Mouse (Mus musculus): ENCODE data around the gene Prrt1. TPM values are rescaled to one million over a fixed set of nuclear protein-coding genes. Genes with fewer than 3 reads are reported as not detected.

Prrt1 gene
- polyA plus RNA-seq, 1 experiment from 2014 or later, result 0.44 TPM

DNA sequence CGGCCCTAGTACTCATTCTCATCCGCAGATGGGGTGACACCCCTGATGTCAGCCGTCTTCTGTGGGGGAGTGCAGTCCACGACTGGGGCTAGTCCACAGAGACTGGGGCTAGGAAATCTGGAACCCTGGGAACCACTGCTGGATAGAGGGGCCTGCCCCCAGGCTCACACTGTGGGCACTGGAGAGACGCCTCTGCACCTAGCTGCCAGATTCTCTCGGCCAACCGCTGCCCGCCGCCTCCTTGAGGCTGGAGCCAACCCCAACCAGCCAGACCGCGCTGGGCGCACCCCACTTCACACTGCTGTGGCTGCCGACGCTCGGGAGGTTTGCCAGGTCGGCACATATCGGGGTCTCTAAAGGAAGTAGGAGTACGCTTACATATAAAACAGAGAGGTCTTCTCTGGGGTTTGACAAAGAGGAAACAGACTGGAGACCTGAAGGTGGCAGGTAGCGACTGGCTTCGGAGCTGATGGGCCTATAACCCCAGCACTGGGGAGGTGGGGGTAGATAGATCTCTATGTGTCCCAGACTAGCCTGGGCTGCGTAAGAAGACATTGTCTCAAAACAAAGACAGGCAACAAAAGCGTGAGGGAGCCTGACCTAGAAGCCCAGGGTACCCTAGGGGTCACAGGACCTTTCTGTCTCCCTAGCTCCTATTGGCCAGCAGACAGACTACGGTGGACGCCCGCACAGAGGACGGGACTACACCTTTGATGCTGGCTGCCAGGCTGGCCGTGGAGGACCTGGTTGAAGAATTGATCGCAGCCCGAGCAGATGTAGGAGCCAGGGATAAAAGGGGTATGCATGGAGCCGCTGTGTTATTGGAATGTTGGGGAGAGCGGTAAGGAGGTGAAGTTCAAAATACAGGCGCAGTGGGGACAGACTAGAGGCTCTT, 43.2 kb upstream of the Prrt1 start:
- 38% methylated on average over 32 of the region's 32 CpGs for WGBS
- Histone ChIP-seq H3K27ac (replicated peaks) (peak overlapping the region; percentile 45; the same call in 1 of the 2 replicates), H3K36me3 (ENCODE audit: control insufficient read depth, insufficient read depth, low read length) (no peaks in the 10 kb centered on the region), H3K9me3 (ENCODE audit: control insufficient read depth, low read length) (no peaks in the 10 kb centered on the region), H3K9ac (ENCODE audit: low read length) (peak overlapping the region; percentile 89), H3K27me3 (ENCODE audit: control insufficient read depth, insufficient read depth, low read length) (no peaks in the 10 kb centered on the region), H3K4me3 (ENCODE audit: low read depth, low read length) (peak overlapping the region; percentile 73), H3K4me2 (replicated peaks; ENCODE audit: low read depth) (peak overlapping the region; percentile 99), H3K4me1 (replicated peaks; ENCODE audit: control insufficient read depth, insufficient read depth) (peaks cover 7% of the 10 kb centered on the region)
- TF ChIP-seq CTCF (IDR thresholded peaks at IDR 0.05; ENCODE audit: low read depth) (0 out of 2 replicates have a peak, but pooled peaks have one; percentile 2), EP300 (optimal IDR thresholded peaks at IDR 0.05) (no peak)
- ATAC-seq (ENCODE audit: low FRiP score, low TSS enrichment) (no peak), DNase-seq (ENCODE audit: low spot score) (no peak)

DNA sequence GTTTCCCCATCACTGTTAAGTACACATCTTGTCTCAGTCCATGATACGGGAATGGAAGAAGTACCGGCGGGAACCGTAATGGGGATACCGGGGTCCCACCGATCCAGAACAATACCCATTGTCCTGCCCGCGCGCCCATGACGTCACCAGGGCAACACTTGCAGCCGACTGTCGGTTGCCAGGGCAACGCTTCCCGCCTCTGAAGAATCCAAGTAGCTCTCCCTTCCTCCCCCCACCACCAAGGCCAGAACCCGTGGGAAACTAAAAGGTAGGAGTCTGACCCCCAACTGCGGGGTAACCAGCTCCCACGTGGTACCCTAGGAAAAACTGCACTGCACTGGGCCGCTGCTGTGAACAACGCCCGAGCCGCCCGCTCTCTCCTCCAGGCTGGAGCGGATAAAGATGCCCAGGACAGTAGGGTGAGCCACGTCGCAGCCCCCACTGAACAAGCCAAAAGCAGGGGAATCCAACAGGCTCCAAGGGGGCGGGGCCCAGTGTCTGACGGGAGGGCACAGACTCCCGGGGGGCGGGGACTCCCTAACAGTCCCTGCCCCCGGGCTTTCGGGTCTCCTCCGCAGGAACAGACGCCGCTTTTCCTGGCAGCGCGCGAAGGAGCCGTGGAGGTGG, 42.4 kb upstream of the Prrt1 start:
- Histone ChIP-seq H3K4me3 (ENCODE audit: low read depth, low read length) (peak overlapping the region; percentile 73), H3K36me3 (ENCODE audit: control insufficient read depth, insufficient read depth, low read length) (no peaks in the 10 kb centered on the region), H3K4me2 (replicated peaks; ENCODE audit: low read depth) (peak overlapping the region; percentile 99), H3K27ac (replicated peaks) (peak overlapping the region; percentile 86), H3K9me3 (ENCODE audit: control insufficient read depth, low read length) (no peaks in the 10 kb centered on the region), H3K4me1 (replicated peaks; ENCODE audit: control insufficient read depth, insufficient read depth) (peaks cover 9% of the 10 kb centered on the region), H3K27me3 (ENCODE audit: control insufficient read depth, insufficient read depth, low read length) (no peaks in the 10 kb centered on the region), H3K9ac (ENCODE audit: low read length) (peak overlapping the region; percentile 89)
- peak; percentile 76 for ATAC-seq (ENCODE audit: low FRiP score, low TSS enrichment)
- WGBS, result under 1% methylated on average over 38 of the region's 38 CpGs
- no peak for TF ChIP-seq EP300 (optimal IDR thresholded peaks at IDR 0.05)
- no peak for TF ChIP-seq CTCF (IDR thresholded peaks at IDR 0.05; ENCODE audit: low read depth)
- peak; percentile 79 for DNase-seq (ENCODE audit: low spot score)

- H3K4me1 ChIP-seq (replicated peaks; ENCODE audit: control insufficient read depth, insufficient read depth), result peaks cover 9% of the 10 kb centered on the region
- peak overlapping the region; percentile 86 for H3K27ac ChIP-seq (replicated peaks)
- H3K9ac ChIP-seq (ENCODE audit: low read length), result peak overlapping the region; percentile 89
- no peaks in the 10 kb centered on the region for H3K36me3 ChIP-seq (ENCODE audit: control insufficient read depth, insufficient read depth, low read length)
- H3K4me2 ChIP-seq (replicated peaks; ENCODE audit: low read depth), result peak overlapping the region; percentile 99
- peak; percentile 98 for DNase-seq (ENCODE audit: low spot score)
- no peaks in the 10 kb centered on the region for H3K9me3 ChIP-seq (ENCODE audit: control insufficient read depth, low read length)
- ATAC-seq (ENCODE audit: low FRiP score, low TSS enrichment), result peak; percentile 87
- H3K4me3 ChIP-seq (ENCODE audit: low read depth, low read length), result peak overlapping the region; percentile 73
- WGBS, result under 1% methylated on average over 46 of the region's 50 CpGs
- no peaks in the 10 kb centered on the region for H3K27me3 ChIP-seq (ENCODE audit: control insufficient read depth, insufficient read depth, low read length)
- TF ChIP-seq EP300 (optimal IDR thresholded peaks at IDR 0.05), result no peak
- peak; percentile 12; the same call in 1 of the 2 replicates for TF ChIP-seq CTCF (IDR thresholded peaks at IDR 0.05; ENCODE audit: low read depth)
Observed at GRCm38 (mm10) chr17:34587423-34587811, 41.9 kb upstream of the Prrt1 start.

GRCm38 (mm10) chr17:34587814-34588213, 41.5 kb upstream of the Prrt1 start:
- Histone ChIP-seq H3K4me1 (replicated peaks; ENCODE audit: control insufficient read depth, insufficient read depth) (peaks cover 9% of the 10 kb centered on the region), H3K27ac (replicated peaks) (peak overlapping the region; percentile 86), H3K4me3 (ENCODE audit: low read depth, low read length) (peak overlapping the region; percentile 73), H3K4me2 (replicated peaks; ENCODE audit: low read depth) (peak overlapping the region; percentile 99), H3K9ac (ENCODE audit: low read length) (peak overlapping the region; percentile 89), H3K27me3 (ENCODE audit: control insufficient read depth, insufficient read depth, low read length) (no peaks in the 10 kb centered on the region), H3K9me3 (ENCODE audit: control insufficient read depth, low read length) (no peaks in the 10 kb centered on the region), H3K36me3 (ENCODE audit: control insufficient read depth, insufficient read depth, low read length) (no peaks in the 10 kb centered on the region)
- DNase-seq (ENCODE audit: low spot score), result no peak
- ATAC-seq (ENCODE audit: low FRiP score, low TSS enrichment), result no peak
- 4% methylated on average over 19 of the region's 19 CpGs for WGBS
- TF ChIP-seq CTCF (IDR thresholded peaks at IDR 0.05; ENCODE audit: low read depth) (no peak), EP300 (optimal IDR thresholded peaks at IDR 0.05) (no peak)

- Histone ChIP-seq H3K4me3 (ENCODE audit: low read depth, low read length) (no peak overlapping the region), H3K36me3 (ENCODE audit: control insufficient read depth, insufficient read depth, low read length) (no peaks in the 10 kb centered on the region), H3K27ac (replicated peaks) (no peak overlapping the region), H3K9ac (ENCODE audit: low read length) (no peak overlapping the region), H3K4me1 (replicated peaks; ENCODE audit: control insufficient read depth, insufficient read depth) (peaks cover 9% of the 10 kb centered on the region), H3K9me3 (ENCODE audit: control insufficient read depth, low read length) (no peaks in the 10 kb centered on the region), H3K4me2 (replicated peaks; ENCODE audit: low read depth) (no peak overlapping the region), H3K27me3 (ENCODE audit: control insufficient read depth, insufficient read depth, low read length) (no peaks in the 10 kb centered on the region)
- 76% methylated on average over 3 of the region's 3 CpGs for WGBS
- no peak for ATAC-seq (ENCODE audit: low FRiP score, low TSS enrichment)
- TF ChIP-seq EP300 (optimal IDR thresholded peaks at IDR 0.05) (no peak), CTCF (IDR thresholded peaks at IDR 0.05; ENCODE audit: low read depth) (no peak)
- DNase-seq (ENCODE audit: low spot score), result no peak
Observed at GRCm38 (mm10) chr17:34588767-34589166, 40.6 kb upstream of the Prrt1 start.

Data from stomach, postnatal 0 days (tissue).